Mouse (Mus musculus): Measurements from ENCODE around the gene Cacna1d. TPM values are rescaled to one million over a fixed set of nuclear protein-coding genes. Genes with fewer than 3 reads are reported as not detected.

The Cacna1d gene
- polyA plus RNA-seq, 1 experiment from 2014 or later, result 13.5 TPM

GRCm38 (mm10) chr14:30354127-30354463 is 137.2 kb downstream of the Cacna1d start:
- WGBS, result 4% methylated on average over 8 of the region's 8 CpGs
- DNase-seq (ENCODE audit: low spot score) (peak; percentile 36), ATAC-seq (ENCODE audit: low FRiP score) (peak; percentile 47; the same call in 1 of the 2 replicates)
- peaks cover 9% of the 10 kb centered on the region; the same call in 1 of the 2 replicates for H3K4me1 ChIP-seq (replicated peaks; ENCODE audit: control insufficient read depth, insufficient read depth, low read length)
- H3K9me3 ChIP-seq (ENCODE audit: control insufficient read depth, low read length), result no peaks in the 10 kb centered on the region
- no peaks in the 10 kb centered on the region; the same call in 1 of the 2 replicates for H3K36me3 ChIP-seq (replicated peaks; ENCODE audit: control insufficient read depth, insufficient read depth)
- H3K27ac ChIP-seq, result peak overlapping the region; percentile 84
- H3K9ac ChIP-seq, result peak overlapping the region; percentile 72
- no peaks in the 10 kb centered on the region for H3K27me3 ChIP-seq (ENCODE audit: control insufficient read depth, insufficient read depth, low read length)
- H3K4me3 ChIP-seq (replicated peaks; ENCODE audit: low read length), result peak overlapping the region; percentile 54
- peak overlapping the region; percentile 88 for H3K4me2 ChIP-seq (replicated peaks)

- Histone ChIP-seq H3K27me3 (ENCODE audit: control insufficient read depth, insufficient read depth, low read length) (no peaks in the 10 kb centered on the region), H3K9ac (peak overlapping the region; percentile 72), H3K4me1 (replicated peaks; ENCODE audit: control insufficient read depth, insufficient read depth, low read length) (peaks cover 9% of the 10 kb centered on the region; the same call in 1 of the 2 replicates), H3K4me2 (replicated peaks) (peak overlapping the region; percentile 88), H3K27ac (peak overlapping the region; percentile 84), H3K9me3 (ENCODE audit: control insufficient read depth, low read length) (no peaks in the 10 kb centered on the region), H3K4me3 (replicated peaks; ENCODE audit: low read length) (peak overlapping the region; percentile 57), H3K36me3 (replicated peaks; ENCODE audit: control insufficient read depth, insufficient read depth) (no peaks in the 10 kb centered on the region; the same call in 1 of the 2 replicates)
- WGBS, result 2% methylated on average over 64 of the region's 114 CpGs
- DNase-seq (ENCODE audit: low spot score), result peak; percentile 57
- ATAC-seq (ENCODE audit: low FRiP score), result peak; percentile 56
These were observed 137.7 kb downstream of the Cacna1d start for GRCm38 (mm10) chr14:30353291-30354126.

GRCm38 (mm10) chr14:30352951-30353270 is 138.3 kb downstream of the Cacna1d start:
- DNase-seq (ENCODE audit: low spot score), result no peak
- Histone ChIP-seq H3K4me2 (replicated peaks) (peak overlapping the region; percentile 88), H3K27ac (peak overlapping the region; percentile 48; the same call in 1 of the 2 replicates), H3K4me3 (replicated peaks; ENCODE audit: low read length) (peak overlapping the region; percentile 57), H3K36me3 (replicated peaks; ENCODE audit: control insufficient read depth, insufficient read depth) (no peaks in the 10 kb centered on the region; the same call in 1 of the 2 replicates), H3K9me3 (ENCODE audit: control insufficient read depth, low read length) (no peaks in the 10 kb centered on the region), H3K4me1 (replicated peaks; ENCODE audit: control insufficient read depth, insufficient read depth, low read length) (peaks cover 9% of the 10 kb centered on the region; the same call in 1 of the 2 replicates), H3K9ac (peak overlapping the region; percentile 72), H3K27me3 (ENCODE audit: control insufficient read depth, insufficient read depth, low read length) (no peaks in the 10 kb centered on the region)
- WGBS, result 1% methylated on average over 10 of the region's 10 CpGs
- ATAC-seq (ENCODE audit: low FRiP score), result no peak; the same call in 1 of the 2 replicates

DNA sequence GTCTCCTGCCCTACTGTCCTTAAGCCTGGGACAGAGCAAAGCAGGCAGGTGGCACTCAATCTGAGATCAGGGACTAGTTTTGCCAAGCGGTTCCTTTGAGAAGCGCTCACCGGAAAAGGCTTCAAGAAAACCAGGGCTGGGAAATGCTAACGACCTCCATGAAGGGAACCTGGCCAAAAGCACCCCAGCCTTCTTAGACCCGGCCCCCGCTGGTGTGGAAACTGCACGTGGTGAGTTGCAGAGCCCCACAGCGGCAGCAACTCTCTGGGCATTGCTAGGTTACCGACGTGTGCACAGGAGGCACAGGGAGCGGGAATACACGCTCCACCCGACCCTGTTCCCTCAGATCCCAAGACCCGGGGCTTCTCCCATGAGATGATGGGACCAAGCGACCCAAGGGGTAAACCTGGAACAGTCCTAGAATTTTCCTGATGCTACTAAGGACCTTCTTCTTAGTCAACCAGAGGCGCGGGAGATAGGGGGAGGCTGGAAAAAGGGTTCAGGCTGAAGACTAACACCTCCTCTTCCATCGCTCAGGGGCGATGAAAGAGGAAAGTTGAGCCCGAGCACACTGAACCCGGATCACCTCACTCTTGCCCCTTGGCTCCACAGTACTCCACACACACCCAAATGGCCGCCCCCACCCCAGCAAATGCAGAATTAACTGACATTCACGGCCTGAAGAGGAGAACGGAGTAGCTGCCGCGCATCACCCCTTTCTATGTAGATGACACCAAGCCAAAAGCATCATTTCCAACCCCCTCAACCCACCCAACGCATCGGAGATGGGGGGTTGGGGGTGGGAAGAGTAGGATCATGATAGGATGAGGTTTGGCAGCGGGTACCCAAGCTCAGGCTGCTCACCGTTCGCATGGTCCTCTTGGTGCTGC is 138.9 kb downstream of the Cacna1d start:
- Histone ChIP-seq H3K4me1 (replicated peaks; ENCODE audit: control insufficient read depth, insufficient read depth, low read length) (peaks cover 9% of the 10 kb centered on the region; the same call in 1 of the 2 replicates), H3K4me2 (replicated peaks) (peak overlapping the region; percentile 88), H3K9me3 (ENCODE audit: control insufficient read depth, low read length) (no peaks in the 10 kb centered on the region), H3K27me3 (ENCODE audit: control insufficient read depth, insufficient read depth, low read length) (no peaks in the 10 kb centered on the region), H3K36me3 (replicated peaks; ENCODE audit: control insufficient read depth, insufficient read depth) (no peaks in the 10 kb centered on the region; the same call in 1 of the 2 replicates), H3K4me3 (replicated peaks; ENCODE audit: low read length) (peak overlapping the region; percentile 57), H3K27ac (peak overlapping the region; percentile 48), H3K9ac (peak overlapping the region; percentile 72)
- DNase-seq (ENCODE audit: low spot score) (peak; percentile 37), ATAC-seq (ENCODE audit: low FRiP score) (peak; percentile 38)
- under 1% methylated on average over 31 of the region's 31 CpGs for WGBS

DNA sequence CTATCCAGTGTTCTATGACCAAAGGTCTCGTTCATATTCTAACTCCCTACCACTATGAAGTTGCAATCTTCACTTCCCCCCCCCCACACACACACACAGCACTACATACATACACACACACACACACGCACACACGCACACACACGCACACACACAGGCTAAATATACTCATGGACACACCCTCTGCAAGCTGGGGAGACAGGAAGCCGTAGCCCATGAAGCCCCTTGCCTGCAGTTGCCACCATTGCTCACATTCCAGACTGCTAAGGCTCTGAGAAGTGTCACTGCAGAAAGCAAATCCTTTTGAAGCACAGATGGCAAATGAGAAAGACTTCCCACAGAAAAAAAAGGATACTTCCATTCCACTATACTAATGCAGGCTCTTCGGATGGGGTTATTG is 141.0 kb downstream of the Cacna1d start:
- peaks cover 9% of the 10 kb centered on the region; the same call in 1 of the 2 replicates for H3K4me1 ChIP-seq (replicated peaks; ENCODE audit: control insufficient read depth, insufficient read depth, low read length)
- no peak overlapping the region for H3K9ac ChIP-seq
- H3K27ac ChIP-seq, result no peak overlapping the region
- ATAC-seq (ENCODE audit: low FRiP score), result no peak
- H3K36me3 ChIP-seq (replicated peaks; ENCODE audit: control insufficient read depth, insufficient read depth), result no peaks in the 10 kb centered on the region; the same call in 1 of the 2 replicates
- H3K4me3 ChIP-seq (replicated peaks; ENCODE audit: low read length), result no peak overlapping the region
- WGBS, result 89% methylated on average over 6 of the region's 6 CpGs
- H3K4me2 ChIP-seq (replicated peaks), result no peak overlapping the region
- DNase-seq (ENCODE audit: low spot score), result no peak
- no peaks in the 10 kb centered on the region for H3K9me3 ChIP-seq (ENCODE audit: control insufficient read depth, low read length)
- no peaks in the 10 kb centered on the region for H3K27me3 ChIP-seq (ENCODE audit: control insufficient read depth, insufficient read depth, low read length)

GRCm38 (mm10) chr14:30344948-30345865 is 146.0 kb downstream of the Cacna1d start:
- DNase-seq (ENCODE audit: low spot score) (no peak), ATAC-seq (ENCODE audit: low FRiP score) (no peak)
- no peak overlapping the region for H3K9ac ChIP-seq
- no peak overlapping the region for H3K4me2 ChIP-seq (replicated peaks)
- no peaks in the 10 kb centered on the region for H3K4me1 ChIP-seq (replicated peaks; ENCODE audit: control insufficient read depth, insufficient read depth, low read length)
- no peak overlapping the region for H3K27ac ChIP-seq
- no peaks in the 10 kb centered on the region for H3K9me3 ChIP-seq (ENCODE audit: control insufficient read depth, low read length)
- 75% methylated on average over 8 of the region's 8 CpGs for WGBS
- H3K4me3 ChIP-seq (replicated peaks; ENCODE audit: low read length), result no peak overlapping the region
- no peaks in the 10 kb centered on the region for H3K27me3 ChIP-seq (ENCODE audit: control insufficient read depth, insufficient read depth, low read length)
- H3K36me3 ChIP-seq (replicated peaks; ENCODE audit: control insufficient read depth, insufficient read depth), result peaks cover 5% of the 10 kb centered on the region; the same call in 1 of the 2 replicates

GRCm38 (mm10) chr14:30343740-30344139 is 147.5 kb downstream of the Cacna1d start:
- ATAC-seq (ENCODE audit: low FRiP score) (no peak), DNase-seq (ENCODE audit: low spot score) (no peak)
- Histone ChIP-seq H3K36me3 (replicated peaks; ENCODE audit: control insufficient read depth, insufficient read depth) (0 out of 2 replicates have a peak, but pooled peaks cover 5% of the 10 kb centered on the region), H3K9me3 (ENCODE audit: control insufficient read depth, low read length) (no peaks in the 10 kb centered on the region), H3K27ac (no peak overlapping the region), H3K4me1 (replicated peaks; ENCODE audit: control insufficient read depth, insufficient read depth, low read length) (no peaks in the 10 kb centered on the region), H3K4me3 (replicated peaks; ENCODE audit: low read length) (no peak overlapping the region), H3K4me2 (replicated peaks) (no peak overlapping the region), H3K27me3 (ENCODE audit: control insufficient read depth, insufficient read depth, low read length) (no peaks in the 10 kb centered on the region), H3K9ac (no peak overlapping the region)
- 78% methylated on average over 7 of the region's 7 CpGs for WGBS

- ATAC-seq (ENCODE audit: low FRiP score), result no peak
- no peak overlapping the region for H3K4me2 ChIP-seq (replicated peaks)
- DNase-seq (ENCODE audit: low spot score), result no peak
- H3K27me3 ChIP-seq (ENCODE audit: control insufficient read depth, insufficient read depth, low read length), result no peaks in the 10 kb centered on the region
- 0 out of 2 replicates have a peak, but pooled peaks cover 5% of the 10 kb centered on the region for H3K36me3 ChIP-seq (replicated peaks; ENCODE audit: control insufficient read depth, insufficient read depth)
- H3K27ac ChIP-seq, result no peak overlapping the region
- no peaks in the 10 kb centered on the region for H3K4me1 ChIP-seq (replicated peaks; ENCODE audit: control insufficient read depth, insufficient read depth, low read length)
- H3K9me3 ChIP-seq (ENCODE audit: control insufficient read depth, low read length), result no peaks in the 10 kb centered on the region
- no peak overlapping the region for H3K9ac ChIP-seq
- no peak overlapping the region for H3K4me3 ChIP-seq (replicated peaks; ENCODE audit: low read length)
- 88% methylated on average over 12 of the region's 12 CpGs for WGBS
These were observed 149.2 kb downstream of the Cacna1d start for GRCm38 (mm10) chr14:30341825-30342590.

All from hindbrain, embryonic 14.5 days (tissue).